Mouse (Mus musculus) heart, adult 2 months (tissue): ENCODE measurements around the gene Mfsd7a.

Source experiments
- CTCF ChIP-seq: fragments of 200-600 bp; IDR thresholded peaks from 2 replicates; pipeline ENCODE4 v1.8.1; 2022; ENCODE audit warnings: antibody characterized with exemption, mild to moderate bottlenecking, moderate library complexity
- POLR2A ChIP-seq: fragments of 200-500 bp; IDR thresholded peaks from 2 replicates; pipeline ENCODE4 v1.6.1; 2011; ENCODE audit warnings: mild to moderate bottlenecking, low read depth, low read length, control low read depth; ENCODE audit not compliant: insufficient read depth

- TF ChIP-seq CTCF (peak; percentile 91), POLR2A (no peak)
Measured at GRCm38 (mm10) chr5:108427186-108427585, 21.5 kb downstream of the Mfsd7a start.
